ENCODE assay signal across 13 mouse cellular contexts in the genomic region with DNA sequence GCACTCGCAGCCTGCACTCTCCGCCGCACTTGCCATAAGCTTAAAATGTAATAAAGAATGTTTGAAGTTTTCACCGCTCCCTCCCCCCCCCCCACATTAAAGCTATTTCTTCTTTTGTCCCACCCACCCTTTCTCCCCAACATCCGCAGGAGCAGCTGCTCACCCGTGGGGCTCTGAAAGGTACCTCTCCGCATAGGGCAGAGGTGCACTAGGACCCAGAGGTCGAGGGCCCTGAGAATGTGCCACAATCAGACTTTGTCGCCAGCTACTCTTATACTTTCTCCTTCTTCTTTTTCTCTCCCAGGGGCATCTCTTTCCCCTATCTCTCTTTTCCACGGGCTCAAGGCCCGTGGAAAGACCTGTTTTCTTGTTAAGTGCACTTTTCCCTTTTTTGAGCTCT. TPM values are rescaled to one million over a fixed set of nuclear protein-coding genes. Genes with fewer than 3 reads are reported as not detected.
DNase-seq lines count a peak whose midpoint lies in the region; ATAC-seq and TF ChIP-seq lines count a peak whose summit lies in the region.
"Had no signal": no experiment of that assay in that cellular context is flagged by ENCODE, and none has a peak within 500 bp of the region (broad histone marks: within the 10 kb centered on the region; RNA-seq: fewer than 3 reads in every experiment).

No protein-coding gene starts in this region.

- peaks cover 5% of the 10 kb centered on the region; the same call in 1 of the 2 replicates for H3K9me3 ChIP-seq in intestine, postnatal 0 days (ENCODE audit: control insufficient read depth)
- peaks cover 6% of the 10 kb centered on the region; the same call in 1 of the 2 replicates for H3K9me3 ChIP-seq in intestine, embryonic 16.5 days (ENCODE audit: control insufficient read depth, low read length)
- peaks cover 27% of the 10 kb centered on the region for H3K9me3 ChIP-seq in embryonic facial prominence, embryonic 10.5 days
- H3K9me3 ChIP-seq in forebrain, postnatal 0 days (ENCODE audit: low read length), result 0 out of 2 replicates have a peak, but pooled peaks cover 3% of the 10 kb centered on the region
- peaks cover 13% of the 10 kb centered on the region for H3K9me3 ChIP-seq in midbrain, embryonic 14.5 days (ENCODE audit: control insufficient read depth, low read length)

- TF ChIP-seq CTCF in intestine, postnatal 0 days (IDR thresholded peaks at IDR 0.05; ENCODE audit: low read depth), result no peak
- TF ChIP-seq CTCF in forebrain, postnatal 0 days (IDR thresholded peaks at IDR 0.05; ENCODE audit: low read depth), result no peak

- no peaks in the 10 kb centered on the region for H3K27me3 ChIP-seq in intestine, postnatal 0 days (replicated peaks; ENCODE audit: control insufficient read depth, insufficient read depth, low read length)
- H3K27me3 ChIP-seq in intestine, embryonic 16.5 days (replicated peaks; ENCODE audit: control insufficient read depth, insufficient read depth, low read length), result no peaks in the 10 kb centered on the region
- no peaks in the 10 kb centered on the region for H3K27me3 ChIP-seq in embryonic facial prominence, embryonic 10.5 days (replicated peaks; ENCODE audit: low read depth, poor library complexity, severe bottlenecking)
- no peaks in the 10 kb centered on the region for H3K27me3 ChIP-seq in forebrain, postnatal 0 days (ENCODE audit: insufficient read depth, low read length)
- H3K27me3 ChIP-seq in midbrain, embryonic 14.5 days (ENCODE audit: control insufficient read depth, insufficient read depth, low read length), result no peaks in the 10 kb centered on the region

- H3K27ac ChIP-seq in intestine, postnatal 0 days (ENCODE audit: low read depth, low read length), result no peak overlapping the region
- no peak overlapping the region for H3K27ac ChIP-seq in intestine, embryonic 16.5 days (ENCODE audit: low read length)
- H3K27ac ChIP-seq in embryonic facial prominence, embryonic 10.5 days (replicated peaks), result no peak overlapping the region
- H3K27ac ChIP-seq in forebrain, postnatal 0 days (ENCODE audit: low read depth, low read length), result no peak overlapping the region
- peak overlapping the region; percentile 26; the same call in 1 of the 2 replicates for H3K27ac ChIP-seq in midbrain, embryonic 14.5 days (replicated peaks; ENCODE audit: low read depth, low read length)

- intact Hi-C loops in left cerebral cortex, postnatal 36 days (cut with DNase I), result no loop called here

- DNase-seq in embryonic facial prominence, embryonic 10.5 days (ENCODE audit: low spot score), result peak; percentile 12
- peak; percentile 2 for DNase-seq in forebrain, postnatal 0 days
- peak; percentile 1 for DNase-seq in midbrain, embryonic 14.5 days
- no peak for DNase-seq in left cerebral cortex, postnatal 36 days (ENCODE audit: low spot score in 2 of 2)
- no peak for DNase-seq in Muller cell, postnatal 12 days (ENCODE audit: inconsistent ontology term)
- no peak for DNase-seq in spleen, adult 12 weeks (ENCODE audit: low spot score)
- DNase-seq: left cerebral cortex, postnatal 4 days; liver, postnatal 0 days had no signal

- no peak overlapping the region for H3K9ac ChIP-seq in intestine, postnatal 0 days (ENCODE audit: low read depth, low read length)
- no peak overlapping the region for H3K9ac ChIP-seq in intestine, embryonic 16.5 days (ENCODE audit: low read depth, low read length)
- no peak overlapping the region for H3K9ac ChIP-seq in forebrain, postnatal 0 days
- no peak overlapping the region for H3K9ac ChIP-seq in midbrain, embryonic 14.5 days (replicated peaks; ENCODE audit: low read length)
- H3K9ac ChIP-seq: liver, postnatal 0 days had no signal

- peak overlapping the region; percentile 37 for H3K4me2 ChIP-seq in intestine, postnatal 0 days (replicated peaks; ENCODE audit: low read depth)
- H3K4me2 ChIP-seq in intestine, embryonic 16.5 days (ENCODE audit: low read depth, low read length), result no peak overlapping the region
- H3K4me2 ChIP-seq in forebrain, postnatal 0 days (ENCODE audit: low read depth), result peak overlapping the region; percentile 23
- peak overlapping the region; percentile 10; the same call in 1 of the 2 replicates for H3K4me2 ChIP-seq in midbrain, embryonic 14.5 days (ENCODE audit: low read length)

- 42% methylated on average over 10 of the region's 11 CpGs for WGBS in intestine, postnatal 0 days
- WGBS in intestine, embryonic 16.5 days, result 44% methylated on average over 11 of the region's 11 CpGs
- WGBS in embryonic facial prominence, embryonic 10.5 days, result 35% methylated on average over 10 of the region's 11 CpGs
- WGBS in forebrain, postnatal 0 days, result 37% methylated on average over 11 of the region's 11 CpGs
- WGBS in midbrain, embryonic 14.5 days, result 56% methylated on average over 11 of the region's 11 CpGs

- no peak for ATAC-seq in intestine, postnatal 0 days
- no peak for ATAC-seq in intestine, embryonic 16.5 days
- ATAC-seq in forebrain, postnatal 0 days, result peak; percentile 61; the same call in 1 of the 2 replicates
- no peak for ATAC-seq in midbrain, embryonic 14.5 days (ENCODE audit: low FRiP score, low TSS enrichment)
- ATAC-seq: liver, postnatal 0 days had no signal

- H3K4me1 ChIP-seq in intestine, postnatal 0 days (replicated peaks; ENCODE audit: control insufficient read depth, insufficient read depth, low read length), result no peaks in the 10 kb centered on the region
- no peaks in the 10 kb centered on the region for H3K4me1 ChIP-seq in intestine, embryonic 16.5 days (ENCODE audit: control insufficient read depth, insufficient read depth, low read length)
- H3K4me1 ChIP-seq in embryonic facial prominence, embryonic 10.5 days, result no peaks in the 10 kb centered on the region
- H3K4me1 ChIP-seq in forebrain, postnatal 0 days (ENCODE audit: insufficient read depth), result no peaks in the 10 kb centered on the region
- no peaks in the 10 kb centered on the region for H3K4me1 ChIP-seq in midbrain, embryonic 14.5 days (ENCODE audit: control insufficient read depth, insufficient read depth, low read length)

- 0 out of 2 replicates have a peak overlapping the region, but pooled peaks have one; percentile 9 for H3K4me3 ChIP-seq in intestine, postnatal 0 days (ENCODE audit: low read depth, low read length)
- no peak overlapping the region for H3K4me3 ChIP-seq in intestine, embryonic 16.5 days (ENCODE audit: low read length)
- H3K4me3 ChIP-seq in embryonic facial prominence, embryonic 10.5 days, result peak overlapping the region; percentile 49
- H3K4me3 ChIP-seq in forebrain, postnatal 0 days (ENCODE audit: low read depth, low read length), result peak overlapping the region; percentile 18
- peak overlapping the region; percentile 22; the same call in 1 of the 2 replicates for H3K4me3 ChIP-seq in midbrain, embryonic 14.5 days (replicated peaks; ENCODE audit: low read depth, low read length)

- no peaks in the 10 kb centered on the region for H3K36me3 ChIP-seq in intestine, postnatal 0 days (ENCODE audit: control insufficient read depth, insufficient read depth)
- no peaks in the 10 kb centered on the region for H3K36me3 ChIP-seq in intestine, embryonic 16.5 days (ENCODE audit: control insufficient read depth, insufficient read depth, low read length)
- H3K36me3 ChIP-seq in embryonic facial prominence, embryonic 10.5 days (replicated peaks), result no peaks in the 10 kb centered on the region
- no peaks in the 10 kb centered on the region for H3K36me3 ChIP-seq in forebrain, postnatal 0 days (ENCODE audit: insufficient read depth)
- no peaks in the 10 kb centered on the region for H3K36me3 ChIP-seq in midbrain, embryonic 14.5 days (ENCODE audit: control insufficient read depth, insufficient read depth, low read length)

RNA-seq across cellular contexts. Expression of a gene that starts 28.4 kb away (rescaled TPM):
- polyA plus RNA-seq in intestine, postnatal 0 days (2015; fragmentation: Nextera tagmentation; extraction: Ambion mirVana), result not detected in 2 replicates
- polyA plus RNA-seq in intestine, embryonic 16.5 days (2015; fragmentation: Nextera tagmentation; extraction: Ambion mirVana), result not detected in 2 replicates
- not detected in 2 replicates for polyA plus RNA-seq in embryonic facial prominence, embryonic 10.5 days (2016; fragmentation: Nextera tagmentation; extraction: Ambion mirVana)
- not detected in 2 replicates for total RNA-seq in forebrain, postnatal 0 days (2014; rRNA removed)
- not detected in 2 replicates for polyA plus RNA-seq in forebrain, postnatal 0 days (2015; fragmentation: Nextera tagmentation; extraction: Ambion mirVana)
- polyA plus RNA-seq in midbrain, embryonic 14.5 days (2014; fragmentation: Nextera tagmentation; extraction: Ambion mirVana), result not detected in 2 replicates
- not detected for total RNA-seq in left cerebral cortex, postnatal 36 days (2021)
- total RNA-seq: layer of hippocampus, adult 8-10 months; left cerebral cortex, postnatal 4 days; MEL; monocyte, adult 5-6 weeks had no signal
- polyA plus RNA-seq: liver, postnatal 0 days had no signal

RNA-seq across cellular contexts. Expression of a gene that starts 48.6 kb away (rescaled TPM):
- 0.23 and 0.24 TPM in 2 replicates for polyA plus RNA-seq in intestine, postnatal 0 days (2015; fragmentation: Nextera tagmentation; extraction: Ambion mirVana)
- not detected in 2 replicates for polyA plus RNA-seq in intestine, embryonic 16.5 days (2015; fragmentation: Nextera tagmentation; extraction: Ambion mirVana)
- not detected in 2 replicates for polyA plus RNA-seq in embryonic facial prominence, embryonic 10.5 days (2016; fragmentation: Nextera tagmentation; extraction: Ambion mirVana)
- total RNA-seq in forebrain, postnatal 0 days (2014; rRNA removed), result 0.08 TPM in 1 of 2 replicates, not detected in the other
- polyA plus RNA-seq in forebrain, postnatal 0 days (2015; fragmentation: Nextera tagmentation; extraction: Ambion mirVana), result not detected in 2 replicates
- polyA plus RNA-seq in midbrain, embryonic 14.5 days (2014; fragmentation: Nextera tagmentation; extraction: Ambion mirVana), result not detected in 2 replicates
- total RNA-seq in left cerebral cortex, postnatal 36 days (2021), result not detected
- total RNA-seq: layer of hippocampus, adult 8-10 months; left cerebral cortex, postnatal 4 days; MEL; monocyte, adult 5-6 weeks had no signal
- polyA plus RNA-seq: liver, postnatal 0 days had no signal

Comparison
In these comparisons a context has a peak if more than half of its experiments do, and no peak if none do; other contexts are left out.
1. DNase-seq: peak in embryonic facial prominence, embryonic 10.5 days (single experiment), forebrain, postnatal 0 days (single experiment) and midbrain, embryonic 14.5 days (single experiment); none in left cerebral cortex, postnatal 36 days (0 of 2), Muller cell, postnatal 12 days (single experiment) and spleen, adult 12 weeks (single experiment).